ENCODE assay signal across 10 mouse cellular contexts in the genomic region with DNA sequence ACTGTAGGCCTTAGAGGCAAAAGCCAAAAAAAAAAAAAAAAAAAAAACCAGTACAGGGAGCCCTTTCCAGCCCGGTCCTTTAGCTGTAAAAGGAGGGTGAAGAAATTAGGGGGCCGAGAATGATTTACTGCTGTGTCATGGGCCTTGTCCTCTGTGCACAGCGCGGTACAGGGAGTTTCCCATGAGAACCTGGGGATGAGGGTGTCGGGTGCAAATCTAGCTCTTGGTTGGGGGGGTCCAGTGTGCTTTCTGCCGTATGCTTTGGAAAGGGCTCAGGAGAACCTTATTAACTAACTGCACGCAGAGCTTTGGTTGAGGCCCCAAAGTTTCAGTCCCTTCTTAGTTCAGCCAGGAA. TPM values are rescaled to one million over a fixed set of nuclear protein-coding genes. Genes with fewer than 3 reads are reported as not detected.
DNase-seq lines count a peak whose midpoint lies in the region; ATAC-seq lines count a peak whose summit lies in the region.
"Had no signal": no experiment of that assay in that cellular context is flagged by ENCODE, and none has a peak within 500 bp of the region (broad histone marks: within the 10 kb centered on the region; RNA-seq: fewer than 3 reads in every experiment).

No protein-coding gene starts in this region.

- no peak overlapping the region for H3K4me3 ChIP-seq in kidney, embryonic 14.5 days (ENCODE audit: low read length)
- H3K4me3 ChIP-seq in embryonic facial prominence, embryonic 14.5 days (ENCODE audit: low read depth, low read length): no peak overlapping the region
- no peak overlapping the region; the same call in 1 of the 2 replicates for H3K4me3 ChIP-seq in liver, embryonic 15.5 days (replicated peaks)
- H3K4me3 ChIP-seq: forebrain, embryonic 10.5 days; myocyte had no signal

- no peak for DNase-seq in kidney, postnatal 36 days
- peak; percentile 54 for DNase-seq in c-Kit-positive CD71-positive TER-119-negative erythroid progenitor cells, embryonic 14.5 days (ENCODE audit: low read depth)
- DNase-seq in embryonic facial prominence, embryonic 14.5 days (ENCODE audit: low spot score): no peak
- no peak for DNase-seq in right cerebral cortex, postnatal 10 days (ENCODE audit: low spot score in 2 of 2)
- DNase-seq in thymus, adult 18-20 months: no peak

- WGBS in kidney, embryonic 14.5 days: 16% methylated on average over 7 of the region's 7 CpGs
- WGBS in embryonic facial prominence, embryonic 14.5 days: 57% methylated on average over 7 of the region's 7 CpGs
- WGBS in liver, embryonic 15.5 days (ENCODE audit: insufficient replicate concordance): 23% methylated on average over 7 of the region's 7 CpGs

- H3K9ac ChIP-seq in kidney, embryonic 14.5 days (ENCODE audit: low read depth, low read length): peak overlapping the region; percentile 9; the same call in 1 of the 2 replicates
- no peak overlapping the region for H3K9ac ChIP-seq in embryonic facial prominence, embryonic 14.5 days (ENCODE audit: low read depth, low read length)
- 0 out of 2 replicates have a peak overlapping the region, but pooled peaks have one; percentile 16 for H3K9ac ChIP-seq in liver, embryonic 15.5 days

- no peaks in the 10 kb centered on the region for H3K36me3 ChIP-seq in kidney, embryonic 14.5 days (ENCODE audit: control insufficient read depth, insufficient read depth, low read length)
- H3K36me3 ChIP-seq in embryonic facial prominence, embryonic 14.5 days (ENCODE audit: control insufficient read depth, insufficient read depth, low read length): peaks cover 8% of the 10 kb centered on the region; the same call in 1 of the 2 replicates
- H3K36me3 ChIP-seq in liver, embryonic 15.5 days (replicated peaks): no peaks in the 10 kb centered on the region
- H3K36me3 ChIP-seq: G1E had no signal

- H3K27ac ChIP-seq in kidney, embryonic 14.5 days (ENCODE audit: low read depth, low read length): peak overlapping the region; percentile 6
- 0 out of 2 replicates have a peak overlapping the region, but pooled peaks have one; percentile 53 for H3K27ac ChIP-seq in embryonic facial prominence, embryonic 14.5 days (replicated peaks; ENCODE audit: low read depth, low read length)
- peak overlapping the region; percentile 94 for H3K27ac ChIP-seq in liver, embryonic 15.5 days (replicated peaks)
- H3K27ac ChIP-seq: forebrain, embryonic 10.5 days had no signal

- H3K4me1 ChIP-seq in kidney, embryonic 14.5 days (ENCODE audit: control insufficient read depth, insufficient read depth, low read length): peaks cover 41% of the 10 kb centered on the region
- peaks cover 27% of the 10 kb centered on the region for H3K4me1 ChIP-seq in embryonic facial prominence, embryonic 14.5 days (ENCODE audit: control insufficient read depth, insufficient read depth, low read length)
- peaks cover 49% of the 10 kb centered on the region for H3K4me1 ChIP-seq in liver, embryonic 15.5 days (replicated peaks)

- no peaks in the 10 kb centered on the region for H3K27me3 ChIP-seq in kidney, embryonic 14.5 days (ENCODE audit: control insufficient read depth, insufficient read depth, low read length)
- no peaks in the 10 kb centered on the region for H3K27me3 ChIP-seq in embryonic facial prominence, embryonic 14.5 days (replicated peaks; ENCODE audit: control insufficient read depth, insufficient read depth, low read length)
- H3K27me3 ChIP-seq in liver, embryonic 15.5 days: no peaks in the 10 kb centered on the region; the same call in 1 of the 2 replicates

- ATAC-seq in kidney, embryonic 14.5 days (ENCODE audit: low FRiP score, low TSS enrichment): peak; percentile 45; the same call in 1 of the 2 replicates
- ATAC-seq in embryonic facial prominence, embryonic 14.5 days (ENCODE audit: low read depth): no peak
- peak; percentile 90 for ATAC-seq in liver, embryonic 15.5 days (ENCODE audit: insufficient read depth)

- no peaks in the 10 kb centered on the region for H3K9me3 ChIP-seq in kidney, embryonic 14.5 days (ENCODE audit: control insufficient read depth, low read length)
- H3K9me3 ChIP-seq in embryonic facial prominence, embryonic 14.5 days (ENCODE audit: control insufficient read depth, low read length): no peaks in the 10 kb centered on the region
- H3K9me3 ChIP-seq in liver, embryonic 15.5 days (replicated peaks): no peaks in the 10 kb centered on the region
- H3K9me3 ChIP-seq: forebrain, embryonic 10.5 days had no signal

- peak overlapping the region; percentile 15; the same call in 1 of the 2 replicates for H3K4me2 ChIP-seq in kidney, embryonic 14.5 days (replicated peaks; ENCODE audit: low read depth, low read length)
- peak overlapping the region; percentile 10; the same call in 1 of the 2 replicates for H3K4me2 ChIP-seq in embryonic facial prominence, embryonic 14.5 days (ENCODE audit: low read depth, low read length)
- peak overlapping the region; percentile 60 for H3K4me2 ChIP-seq in liver, embryonic 15.5 days

RNA-seq across cellular contexts. Expression of a gene that starts 29.0 kb away (rescaled TPM):
- polyA plus RNA-seq in kidney, embryonic 14.5 days (2014; fragmentation: Nextera tagmentation; extraction: Ambion mirVana): 13.3 and 21.1 TPM in 2 replicates
- polyA plus RNA-seq in embryonic facial prominence, embryonic 14.5 days (2014; fragmentation: Nextera tagmentation; extraction: Ambion mirVana): 12.3 and 12.5 TPM in 2 replicates
- polyA plus RNA-seq in liver, embryonic 15.5 days (2015; fragmentation: Nextera tagmentation; extraction: Ambion mirVana): 0.40 and 0.44 TPM in 2 replicates
- polyA plus RNA-seq: G1E had no signal

Comparison
In these comparisons a context has a peak if more than half of its experiments do, and no peak if none do; other contexts are left out.
1. H3K27ac ChIP-seq: peak in every context shown above with its lines; median percentile 94 in liver, embryonic 15.5 days; 53 in embryonic facial prominence, embryonic 14.5 days; 6 in kidney, embryonic 14.5 days.
2. H3K4me2 ChIP-seq: peak in every context shown above with its lines; median percentile 60 in liver, embryonic 15.5 days; 15 in kidney, embryonic 14.5 days; 10 in embryonic facial prominence, embryonic 14.5 days.